ENCODE assay signal across 15 mouse cellular contexts in the genomic region with DNA sequence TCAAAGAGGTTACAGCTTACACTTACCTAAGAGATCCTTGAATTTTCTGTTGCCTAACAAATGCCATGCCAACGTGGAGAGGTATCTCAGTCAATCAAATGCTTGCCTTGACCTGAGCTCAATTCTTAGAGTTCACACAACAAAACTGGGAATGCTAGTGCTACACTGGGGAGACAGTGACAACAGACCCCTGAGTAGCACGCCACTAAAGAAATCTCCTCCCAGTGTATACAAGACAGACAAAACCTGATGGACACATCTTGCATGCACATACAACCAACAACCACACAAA.
A peak's percentile ranks its signal among the peaks of the same experiment; 100 is the strongest.
DNase-seq lines count a peak whose midpoint lies in the region; TF ChIP-seq lines count a peak whose summit lies in the region.
"Had no signal": no experiment of that assay in that cellular context is flagged by ENCODE, and none has a peak within 500 bp of the region (broad histone marks: within the 10 kb centered on the region; RNA-seq: fewer than 3 reads in every experiment).

No protein-coding gene starts in this region.

- H3K27ac ChIP-seq in spleen, adult 2 months (ENCODE audit: insufficient read depth, low read length): peak overlapping the region; percentile 14; the same call in 1 of the 2 replicates
- peak overlapping the region; percentile 100 for H3K27ac ChIP-seq in CH12.LX (ENCODE audit: insufficient read depth, low read depth)

- DNase-seq in spleen, adult 2 months (ENCODE audit: low read depth in 1 of 2, low spot score in 2 of 2): no peak
- no peak for DNase-seq in spleen, postnatal 14 days (ENCODE audit: low spot score in 2 of 2)
- no peak for DNase-seq in CH12.LX (ENCODE audit: extremely low read depth)
- DNase-seq in adrenal gland, adult 8-10 months: no peak
- DNase-seq: adrenal gland, adult 2 months; adrenal gland, postnatal 10 days; adrenal gland, postnatal 14 days; adrenal gland, postnatal 25 days; adrenal gland, postnatal 36 days; cerebellum, adult 11 months; cerebellum, adult 11-12 months; cerebellum, adult 18-20 months; cerebellum, adult 2 months; cerebellum, adult 8-10 months had no signal

- TF ChIP-seq RAD21 in CH12.LX (IDR thresholded peaks at IDR 0.05; ENCODE audit: low read depth, low read length): no peak

- H3K79me2 ChIP-seq in CH12.LX (replicated peaks; ENCODE audit: control insufficient read depth, extremely low read depth, insufficient read depth, poor library complexity, severe bottlenecking): peaks cover 6% of the 10 kb centered on the region

- no peaks in the 10 kb centered on the region for H3K36me3 ChIP-seq in spleen, adult 2 months (ENCODE audit: control insufficient read depth, insufficient read depth, low read length)
- peaks cover 0 to 4% of the 10 kb centered on the region in 2 experiments for H3K36me3 ChIP-seq in CH12.LX (replicated peaks in 1 of 2; ENCODE audit: control insufficient read depth in 1 of 2, insufficient read depth in 1 of 2, low read length in 1 of 2)
- H3K36me3 ChIP-seq: G1E had no signal

- no peak for TF ChIP-seq EP300 in CH12.LX (IDR thresholded peaks at IDR 0.05; ENCODE audit: low read length)

- no peak for TF ChIP-seq POLR2A in spleen, adult 2 months (IDR thresholded peaks at IDR 0.05; ENCODE audit: low read depth, low read length)
- TF ChIP-seq POLR2A in CH12.LX (IDR thresholded peaks at IDR 0.05; ENCODE audit: low read depth, low read length): peak; percentile 70

- no peak for TF ChIP-seq CTCF in spleen, adult 2 months (IDR thresholded peaks at IDR 0.05; ENCODE audit: extremely low read depth, insufficient read depth, insufficient read length, insufficient replicate concordance)
- no peak for TF ChIP-seq CTCF in CH12.LX (conservative IDR thresholded peaks at IDR 0.05 in 1 of 2, IDR thresholded peaks at IDR 0.05 in 1 of 2; ENCODE audit: low read depth in 2 of 2, low read length in 2 of 2)

- no peaks in the 10 kb centered on the region for H3K27me3 ChIP-seq in spleen, adult 2 months (ENCODE audit: control insufficient read depth, insufficient read depth, low read length)
- H3K27me3 ChIP-seq in CH12.LX (replicated peaks): no peaks in the 10 kb centered on the region

- dilution Hi-C loops in CH12.LX (cut with MboI; ENCODE audit: extremely low pct_ligation_motif_present, extremely low pct_unique_long_range_greater_than_20kb, low sequenced_read_pairs): no loop called here

- in situ Hi-C loops in CH12.LX (cut with MboI; ENCODE audit: low pct_ligation_motif_present, low pct_unique_long_range_greater_than_20kb, low sequenced_read_pairs): loop anchor here (5.0 kb wide), 1 partner anchor 101 kb away; no protein-coding TSS in a partner anchor

- peak overlapping the region; percentile 98 for H3K9ac ChIP-seq in CH12.LX (ENCODE audit: insufficient read depth, low read depth)

- 81% methylated on average over 2 of the region's 2 CpGs for WGBS in spleen, adult 2 months

- H3K4me2 ChIP-seq in CH12.LX (ENCODE audit: insufficient read depth, low read depth, poor library complexity, severe bottlenecking): peak overlapping the region; percentile 99

- H3K9me3 ChIP-seq in CH12.LX (replicated peaks; ENCODE audit: low read length): peaks cover 5% of the 10 kb centered on the region

- no peak overlapping the region for H3K4me3 ChIP-seq in spleen, adult 2 months (ENCODE audit: extremely low read depth, insufficient read depth, insufficient read length)
- peak overlapping the region in 1 of 3 experiments; percentile 44 for H3K4me3 ChIP-seq in CH12.LX (replicated peaks in 1 of 3; ENCODE audit: low read depth in 2 of 3, low read length in 2 of 3, poor library complexity in 1 of 3)

- peaks cover 2% of the 10 kb centered on the region for H3K4me1 ChIP-seq in spleen, adult 2 months (ENCODE audit: control insufficient read depth, insufficient read depth, insufficient read length)
- peaks cover 35 to 80% of the 10 kb centered on the region in 2 experiments for H3K4me1 ChIP-seq in CH12.LX (ENCODE audit: control insufficient read depth in 1 of 2, insufficient read depth in 2 of 2)

TF ChIP-seq in CH12.LX, 34 proteins besides CTCF, POLR2A, EP300 and RAD21:
- TF ChIP-seq ETS1 (conservative IDR thresholded peaks at IDR 0.05; ENCODE audit: low read depth, low read length): no peak; the same call in 1 of the 2 replicates
- TF ChIP-seq MAFK (IDR thresholded peaks at IDR 0.05; ENCODE audit: insufficient replicate concordance, low read length): peak; percentile 4; the same call in 1 of the 2 replicates
- no peak for TF ChIP-seq MAZ (IDR thresholded peaks at IDR 0.05; ENCODE audit: low read depth, low read length)
- TF ChIP-seq MEF2A (IDR thresholded peaks at IDR 0.05; ENCODE audit: borderline replicate concordance, low read depth, low read length): 0 out of 2 replicates have a peak, but pooled peaks have one; percentile 30
- TF ChIP-seq MYC (IDR thresholded peaks at IDR 0.05; ENCODE audit: low read depth, low read length): no peak; the same call in 1 of the 2 replicates
- TF ChIP-seq ZMIZ1 (IDR thresholded peaks at IDR 0.05; ENCODE audit: low read depth, low read length): no peak; the same call in 1 of the 2 replicates
- no peak for TF ChIP-seq TCF12 (IDR thresholded peaks at IDR 0.05; ENCODE audit: low read depth, low read length)
- no peak for TF ChIP-seq USF1 (IDR thresholded peaks at IDR 0.05; ENCODE audit: low read depth, low read length)
- peak; percentile 20; the same call in 1 of the 2 replicates for TF ChIP-seq NELFE (IDR thresholded peaks at IDR 0.05; ENCODE audit: low read depth, low read length)
- TF ChIP-seq GABPA (IDR thresholded peaks at IDR 0.05; ENCODE audit: insufficient replicate concordance, low read depth, low read length): no peak
- TF ChIP-seq HCFC1 (IDR thresholded peaks at IDR 0.05; ENCODE audit: low read depth, low read length): no peak
- no peak; the same call in 1 of the 2 replicates for TF ChIP-seq MXI1 (IDR thresholded peaks at IDR 0.05; ENCODE audit: low read depth, low read length)
- no peak for TF ChIP-seq PAX5 (IDR thresholded peaks at IDR 0.05; ENCODE audit: low read length)
- no peak for TF ChIP-seq JUN (IDR thresholded peaks at IDR 0.05; ENCODE audit: insufficient read depth, low read depth, low read length)
- 0 out of 2 replicates have a peak, but pooled peaks have one; percentile 7 for TF ChIP-seq SMC3 (IDR thresholded peaks at IDR 0.05; ENCODE audit: low read depth, low read length)
- no peak for TF ChIP-seq ELF1 (IDR thresholded peaks at IDR 0.05; ENCODE audit: low read depth, low read length)
- TF ChIP-seq CHD1 (IDR thresholded peaks at IDR 0.05; ENCODE audit: low read depth, low read length): peak; percentile 88; the same call in 1 of the 2 replicates
- no peak for TF ChIP-seq USF2 (conservative IDR thresholded peaks at IDR 0.05; ENCODE audit: low read depth, low read length)
- no peak for TF ChIP-seq ZNF384 (IDR thresholded peaks at IDR 0.05; ENCODE audit: low read depth, low read length)
- TF ChIP-seq POLR2AphosphoS2 (IDR thresholded peaks at IDR 0.05; ENCODE audit: low read depth, low read length): peak; percentile 79
- TF ChIP-seq RCOR1 (conservative IDR thresholded peaks at IDR 0.05; ENCODE audit: low read depth, low read length): peak; percentile 58; the same call in 1 of the 2 replicates
- no peak for TF ChIP-seq IRF4 (IDR thresholded peaks at IDR 0.05; ENCODE audit: low read depth, low read length)
- no peak; the same call in 1 of the 2 replicates for TF ChIP-seq CHD2 (IDR thresholded peaks at IDR 0.05; ENCODE audit: low read length)
- no peak for TF ChIP-seq ZC3H11A (IDR thresholded peaks at IDR 0.05; ENCODE audit: low read depth, low read length)
- TF ChIP-seq MAX (IDR thresholded peaks at IDR 0.05; ENCODE audit: low read length): 0 out of 2 replicates have a peak, but pooled peaks have one; percentile 1
- TF ChIP-seq TBP (conservative IDR thresholded peaks at IDR 0.05; ENCODE audit: low read depth, low read length): no peak
- 0 out of 2 replicates have a peak, but pooled peaks have one; percentile 7 for TF ChIP-seq SIN3A (IDR thresholded peaks at IDR 0.05; ENCODE audit: low read length)
- TF ChIP-seq UBTF (IDR thresholded peaks at IDR 0.05; ENCODE audit: low read depth, low read length): no peak
- no peak for TF ChIP-seq NRF1 (IDR thresholded peaks at IDR 0.05; ENCODE audit: low read depth, low read length)
- TF ChIP-seq KAT2A (IDR thresholded peaks at IDR 0.05; ENCODE audit: insufficient replicate concordance, low read length): no peak
- no peak for TF ChIP-seq JUND (conservative IDR thresholded peaks at IDR 0.05; ENCODE audit: low read depth, low read length)
- TF ChIP-seq BHLHE40 (IDR thresholded peaks at IDR 0.05; ENCODE audit: low read depth, low read length): 0 out of 2 replicates have a peak, but pooled peaks have one; percentile 21
- no peak for TF ChIP-seq ZKSCAN1 (IDR thresholded peaks at IDR 0.05; ENCODE audit: borderline replicate concordance, low read depth, low read length)
- no peak for TF ChIP-seq E2F4 (IDR thresholded peaks at IDR 0.05; ENCODE audit: insufficient replicate concordance, low read depth, low read length)
